Mouse (Mus musculus): ENCODE measurements around the gene Gm5941. TPM values are rescaled to one million over a fixed set of nuclear protein-coding genes. Genes with fewer than 3 reads are reported as not detected.
"Not testable (repeated sequence)": the region's sequence is repeated elsewhere in the genome, so short reads cannot be mapped to it uniquely, and the experiment has no call there.

The Gm5941 gene
- polyA plus RNA-seq (2016; fragmentation: Nextera tagmentation; extraction: Ambion mirVana) = not detected in 2 replicates

- not testable (repeated sequence) for H3K27me3 ChIP-seq (replicated peaks); H3K4me2 ChIP-seq; H3K36me3 ChIP-seq; H3K27ac ChIP-seq; H3K4me1 ChIP-seq; H3K4me3 ChIP-seq; ATAC-seq; H3K9ac ChIP-seq; H3K9me3 ChIP-seq (replicated peaks)
- 60% methylated on average over 4 of the region's 4 CpGs for WGBS (ENCODE audit: insufficient replicate concordance)
These were observed at the start of gene Gm5941 for GRCm38 (mm10) chrX:92489649-92490048. TSS of gene Gm5941 (plus strand) at chrX:92489949.

GRCm38 (mm10) chrX:92460496-92460895, 29.3 kb upstream of the Gm5941 start:
- Histone ChIP-seq H3K9ac (no peak overlapping the region), H3K4me2 (no peak overlapping the region), H3K36me3 (no peaks in the 10 kb centered on the region), H3K4me1 (no peaks in the 10 kb centered on the region), H3K4me3 (no peak overlapping the region), H3K27ac (no peak overlapping the region), H3K27me3 (replicated peaks) (no peaks in the 10 kb centered on the region), H3K9me3 (replicated peaks) (no peaks in the 10 kb centered on the region)
- WGBS (ENCODE audit: insufficient replicate concordance) = 28% methylated on average over 3 of the region's 3 CpGs
- ATAC-seq = no peak

GRCm38 (mm10) chrX:92464773-92465172, 25.0 kb upstream of the Gm5941 start:
- Histone ChIP-seq H3K27ac (no peak overlapping the region), H3K4me1 (no peaks in the 10 kb centered on the region), H3K9me3 (replicated peaks) (no peaks in the 10 kb centered on the region), H3K36me3 (no peaks in the 10 kb centered on the region), H3K9ac (no peak overlapping the region), H3K4me3 (no peak overlapping the region), H3K27me3 (replicated peaks) (no peaks in the 10 kb centered on the region), H3K4me2 (no peak overlapping the region)
- ATAC-seq = no peak
- WGBS (ENCODE audit: insufficient replicate concordance) = 15% methylated on average over 4 of the region's 4 CpGs

GRCm38 (mm10) chrX:92498254-92498653, 8.5 kb downstream of the Gm5941 start:
- H3K9ac ChIP-seq = no peak overlapping the region
- no peaks in the 10 kb centered on the region for H3K27me3 ChIP-seq (replicated peaks)
- H3K36me3 ChIP-seq = no peaks in the 10 kb centered on the region
- H3K4me1 ChIP-seq = no peaks in the 10 kb centered on the region
- H3K4me3 ChIP-seq = no peak overlapping the region
- no peak for ATAC-seq
- no peaks in the 10 kb centered on the region for H3K9me3 ChIP-seq (replicated peaks)
- 29% methylated on average over 1 of the region's 1 CpGs for WGBS (ENCODE audit: insufficient replicate concordance)
- H3K4me2 ChIP-seq = no peak overlapping the region
- H3K27ac ChIP-seq = no peak overlapping the region

GRCm38 (mm10) chrX:92527826-92528225, 38.1 kb downstream of the Gm5941 start:
- Histone ChIP-seq H3K9ac (no peak overlapping the region), H3K27ac (no peak overlapping the region), H3K4me2 (no peak overlapping the region), H3K9me3 (replicated peaks) (no peaks in the 10 kb centered on the region), H3K4me3 (no peak overlapping the region), H3K27me3 (replicated peaks) (no peaks in the 10 kb centered on the region), H3K36me3 (no peaks in the 10 kb centered on the region), H3K4me1 (no peaks in the 10 kb centered on the region)
- 60% methylated on average over 1 of the region's 1 CpGs for WGBS (ENCODE audit: insufficient replicate concordance)
- no peak for ATAC-seq

Other genes with a start within 250 kb of the Gm5941 start
- not detected in 2 replicates for gene Mageb18, start 109.6 kb downstream of the Gm5941 start, polyA plus RNA-seq (2016; fragmentation: Nextera tagmentation; extraction: Ambion mirVana)